Mouse (Mus musculus) gastrocnemius, adult 2 months (tissue): ENCODE measurements around the gene Shq1. TPM values are rescaled to one million over a fixed set of nuclear protein-coding genes. Genes with fewer than 3 reads are reported as not detected.

ENCODE experiments used
- DNase-seq: peaks from one replicate; pipeline ENCODE4 v3.0.0; 2022
- H3K27ac ChIP-seq: fragments of 200-600 bp; 2 replicates; pipeline ENCODE4 v1.8.1; 2022; ENCODE audit warnings: mild to moderate bottlenecking
- H3K4me3 ChIP-seq: fragments of 200-600 bp; 2 replicates; pipeline ENCODE4 v1.8.1; 2022; ENCODE audit warnings: mild to moderate bottlenecking, moderate library complexity
- CTCF ChIP-seq: fragments of 200-600 bp; IDR thresholded peaks from 2 replicates; pipeline ENCODE4 v1.8.1; 2022; ENCODE audit warnings: antibody characterized with exemption, mild to moderate bottlenecking, moderate library complexity
- intact Hi-C: fragments of 180-260 bp; cut with DNase I; formaldehyde crosslinking; loops from one replicate; pipeline ENCODE4 v1.15.1; 2025
- total RNA-seq, 2 experiments: library from RNA; stranded (reverse); gene quantifications; 2 replicates each; pipeline ENCODE4 v1.2.3; 2021

Gene Shq1
- total RNA-seq, 2 experiments from 2014 or later: 1.9 TPM

DNA sequence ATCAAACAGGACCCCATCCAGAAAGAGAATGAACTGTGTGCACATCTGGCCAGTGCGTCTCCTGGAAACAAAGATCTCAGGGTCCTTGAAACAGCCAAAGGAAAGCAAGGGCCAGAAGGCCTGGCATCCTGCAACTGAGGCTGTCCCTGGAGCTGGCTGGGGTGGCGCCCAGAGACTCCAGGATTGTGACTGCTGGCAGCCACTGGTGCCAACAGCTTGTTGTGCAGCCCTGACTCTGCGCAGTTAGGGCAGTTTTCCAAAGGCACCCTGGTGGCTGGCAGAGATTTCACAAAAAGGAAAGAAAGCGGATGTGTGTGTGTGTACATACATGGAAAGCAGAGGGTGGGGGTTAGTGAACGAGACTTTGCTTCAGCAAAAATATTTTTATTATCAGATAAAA, 10.6 kb downstream of the Shq1 start:
- intact Hi-C loops: no loop called here
- peak overlapping the region; percentile 21 for H3K4me3 ChIP-seq
- TF ChIP-seq CTCF: peak; percentile 45
- no peak overlapping the region for H3K27ac ChIP-seq
- peak; percentile 86 for DNase-seq

DNA sequence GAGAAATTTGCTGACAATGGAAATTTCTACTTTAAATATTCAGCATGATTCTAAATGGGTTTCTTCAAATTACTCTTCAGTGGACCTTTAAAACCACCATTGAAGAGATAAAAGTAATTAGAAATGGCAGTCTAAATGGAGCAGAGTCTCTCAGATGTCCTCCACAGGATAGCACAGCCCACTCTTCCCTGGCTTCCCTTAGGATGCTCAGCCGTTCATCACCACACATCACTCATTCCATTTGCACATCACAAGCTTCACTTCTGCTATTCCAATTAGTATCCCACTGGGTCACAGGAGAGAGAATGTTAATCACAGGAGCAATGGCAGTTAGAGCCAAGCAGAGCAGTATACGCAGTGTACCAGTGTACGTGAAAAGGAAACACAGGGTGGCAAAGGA, 18.4 kb downstream of the Shq1 start:
- no peak for DNase-seq
- TF ChIP-seq CTCF: no peak
- no peak overlapping the region for H3K27ac ChIP-seq
- no peak overlapping the region for H3K4me3 ChIP-seq
- intact Hi-C loops: no loop called here

DNA sequence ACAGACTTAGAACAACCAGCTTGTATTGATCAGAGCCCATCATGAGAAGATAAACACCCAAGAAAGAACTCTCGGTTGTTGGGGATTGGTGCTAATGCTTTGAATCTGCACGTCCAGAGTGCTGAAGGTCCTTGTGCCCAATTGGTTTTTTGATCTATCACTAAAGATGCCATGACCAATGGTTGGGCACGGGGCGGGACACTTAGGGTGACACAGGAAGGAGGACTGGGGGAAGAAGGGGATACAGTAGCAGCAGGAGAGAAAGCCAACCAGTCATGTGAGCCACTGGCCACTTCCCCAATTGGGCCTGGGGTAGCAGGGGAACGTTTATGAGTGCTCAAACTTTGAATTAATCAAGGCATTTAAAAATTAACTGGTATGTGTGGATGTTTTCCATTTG, 23.8 kb downstream of the Shq1 start:
- no peak for DNase-seq
- Histone ChIP-seq H3K27ac (no peak overlapping the region), H3K4me3 (no peak overlapping the region)
- TF ChIP-seq CTCF: no peak
- intact Hi-C loops: loop anchor here (10.0 kb wide), 2 partner anchors 742 to 842 kb away; no protein-coding TSS in a partner anchor

DNA sequence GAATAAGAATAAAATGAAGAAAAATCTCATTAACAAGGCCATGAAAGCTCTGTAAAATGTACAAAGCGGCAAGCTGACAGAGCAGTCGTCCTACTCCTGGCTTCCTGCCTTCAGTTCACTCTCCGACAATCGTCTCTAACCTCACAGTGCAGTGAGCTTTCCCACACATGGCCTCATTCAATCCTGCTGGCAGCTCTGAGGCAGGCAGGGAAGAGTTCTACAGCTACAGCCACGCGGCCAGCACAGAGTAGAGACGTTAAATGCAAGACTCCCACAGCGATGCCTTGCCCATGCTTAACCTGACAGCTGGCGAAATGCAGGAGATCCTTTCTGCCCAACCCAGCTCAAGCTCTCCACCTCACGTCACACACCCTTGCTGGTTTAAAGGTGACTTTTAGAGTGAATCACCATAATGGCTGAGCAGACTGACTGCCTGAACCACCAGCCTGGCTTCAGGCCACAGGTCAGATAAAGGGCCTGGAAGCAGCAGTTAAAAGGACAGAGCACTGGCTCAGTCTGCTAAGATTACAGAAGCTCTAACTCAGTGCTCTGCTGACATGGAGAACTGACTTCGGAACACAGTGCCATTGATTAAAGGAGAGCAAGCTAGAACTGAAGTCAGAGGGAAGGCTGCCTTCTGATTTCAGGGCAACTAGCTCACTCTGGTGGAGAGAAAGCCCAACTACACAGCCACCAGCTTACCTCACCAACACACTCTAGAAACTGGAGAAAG, 25.3 kb downstream of the Shq1 start:
- intact Hi-C loops: loop anchor here (2.0 to 10.0 kb wide), 3 partner anchors 35 to 841 kb away; no protein-coding TSS in a partner anchor
- Histone ChIP-seq H3K4me3 (peak overlapping the region; percentile 52), H3K27ac (no peak overlapping the region; the same call in 1 of the 2 replicates)
- peak; percentile 35 for DNase-seq
- TF ChIP-seq CTCF: peak; percentile 80

DNA sequence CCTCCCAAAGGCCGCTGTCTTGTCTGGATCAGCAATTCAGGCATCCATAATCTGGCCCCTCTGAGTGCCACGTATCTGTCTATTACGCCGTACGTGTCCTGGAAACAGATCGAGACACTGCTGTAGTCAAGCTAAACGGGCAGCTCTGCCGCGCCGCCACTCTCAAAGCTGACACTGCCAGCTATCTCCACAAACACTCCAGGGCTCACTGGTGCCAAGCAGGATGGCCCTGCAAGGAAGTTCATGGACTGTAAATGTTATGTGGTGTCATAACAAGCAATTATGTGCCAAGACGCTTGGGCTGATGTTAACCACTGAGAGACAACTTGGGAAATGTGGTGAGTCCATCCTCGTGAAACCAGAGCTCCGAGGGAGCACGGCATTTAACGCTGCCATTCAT, 26.3 kb downstream of the Shq1 start:
- intact Hi-C loops: loop anchor here (2.0 to 10.0 kb wide), 3 partner anchors 34 to 840 kb away; no protein-coding TSS in a partner anchor
- H3K27ac ChIP-seq: no peak overlapping the region
- TF ChIP-seq CTCF: no peak
- peak overlapping the region; percentile 15 for H3K4me3 ChIP-seq
- peak; percentile 45 for DNase-seq

DNA sequence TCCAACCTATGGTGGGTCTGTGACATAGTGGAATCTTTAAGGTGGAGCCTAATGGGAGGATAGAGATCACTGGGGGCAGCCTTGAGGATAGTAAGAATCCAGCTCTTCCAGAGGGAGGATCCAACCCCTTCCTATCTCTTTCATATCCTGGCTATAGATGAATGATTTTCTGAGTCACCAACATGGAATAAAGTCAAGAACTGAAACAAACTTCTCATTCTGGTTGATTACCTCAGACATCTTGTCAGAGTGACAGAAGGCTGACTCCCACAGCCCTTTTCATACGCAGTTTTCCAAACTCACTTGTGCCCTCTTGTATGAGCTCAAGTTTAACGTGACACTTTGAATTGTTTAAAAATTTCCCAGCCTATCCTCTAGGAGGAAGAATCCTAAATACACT, 28.2 kb downstream of the Shq1 start:
- no peak for TF ChIP-seq CTCF
- DNase-seq: no peak
- Histone ChIP-seq H3K4me3 (no peak overlapping the region), H3K27ac (no peak overlapping the region)
- intact Hi-C loops: loop anchor here (10.0 kb wide), 2 partner anchors 738 to 838 kb away; no protein-coding TSS in a partner anchor

DNA sequence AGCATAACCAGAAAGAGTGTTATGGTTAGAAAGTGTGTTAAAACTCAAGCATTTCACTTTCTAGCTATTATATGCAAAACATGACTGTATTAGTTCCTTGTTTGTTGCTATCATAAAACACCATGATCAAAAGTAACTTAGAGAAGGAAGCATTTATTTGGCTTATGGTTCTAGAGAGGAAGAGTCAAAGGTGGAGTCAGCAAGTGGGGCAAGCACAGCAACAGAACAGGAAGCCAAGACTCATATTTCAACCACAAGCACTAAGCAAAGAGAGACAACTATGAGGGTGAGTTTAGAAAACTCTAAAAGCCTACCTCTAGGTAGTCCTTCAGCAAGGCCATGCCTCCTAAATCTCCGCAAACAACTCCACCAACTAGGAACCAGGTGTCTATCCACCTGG, 30.4 kb downstream of the Shq1 start:
- Histone ChIP-seq H3K27ac (no peak overlapping the region), H3K4me3 (no peak overlapping the region)
- no peak for TF ChIP-seq CTCF
- no peak for DNase-seq
- intact Hi-C loops: loop anchor here (10.0 kb wide), 2 partner anchors 736 to 836 kb away; no protein-coding TSS in a partner anchor

DNA sequence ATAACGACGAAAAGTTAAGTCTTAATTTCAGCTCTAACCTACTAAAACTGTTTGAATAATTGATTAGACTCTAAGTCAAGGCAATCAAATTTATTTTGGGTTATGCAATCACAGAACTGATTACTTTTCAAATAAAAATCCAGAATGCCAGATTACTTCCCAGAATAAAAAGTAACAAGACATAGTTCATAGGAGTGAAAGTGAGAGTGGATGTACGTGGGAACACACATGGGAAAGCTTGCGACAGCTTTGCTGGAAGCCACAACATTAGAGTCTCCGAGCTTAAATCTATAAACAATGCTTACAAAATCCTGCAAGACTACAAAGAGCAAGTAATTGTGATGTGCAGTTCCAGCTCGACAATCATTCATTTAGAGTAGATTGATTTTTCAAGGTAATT, 41.9 kb downstream of the Shq1 start:
- Histone ChIP-seq H3K4me3 (no peak overlapping the region), H3K27ac (no peak overlapping the region)
- no peak for DNase-seq
- no peak for TF ChIP-seq CTCF
- intact Hi-C loops: no loop called here

DNA sequence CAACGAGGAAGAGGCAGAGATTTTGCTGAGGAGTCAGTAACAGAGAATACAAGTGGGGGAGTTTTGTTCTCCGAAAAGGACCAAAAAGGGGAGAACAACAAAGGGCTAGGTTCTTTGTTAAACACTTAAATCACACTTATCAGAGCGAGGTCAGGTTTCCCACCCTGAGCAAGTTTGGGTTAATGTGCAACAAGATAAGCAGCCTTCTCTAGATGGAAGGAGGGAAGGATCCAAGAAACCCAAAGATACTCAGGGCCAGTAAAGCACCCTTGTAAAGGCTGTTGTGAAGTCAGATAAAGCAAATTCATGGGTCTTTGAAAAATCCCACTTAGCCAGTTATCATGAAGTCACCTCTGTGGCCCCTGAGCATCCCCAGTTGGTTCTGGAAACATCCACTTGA, 42.7 kb downstream of the Shq1 start:
- H3K27ac ChIP-seq: no peak overlapping the region
- no peak for TF ChIP-seq CTCF
- intact Hi-C loops: no loop called here
- no peak overlapping the region for H3K4me3 ChIP-seq
- no peak for DNase-seq

DNA sequence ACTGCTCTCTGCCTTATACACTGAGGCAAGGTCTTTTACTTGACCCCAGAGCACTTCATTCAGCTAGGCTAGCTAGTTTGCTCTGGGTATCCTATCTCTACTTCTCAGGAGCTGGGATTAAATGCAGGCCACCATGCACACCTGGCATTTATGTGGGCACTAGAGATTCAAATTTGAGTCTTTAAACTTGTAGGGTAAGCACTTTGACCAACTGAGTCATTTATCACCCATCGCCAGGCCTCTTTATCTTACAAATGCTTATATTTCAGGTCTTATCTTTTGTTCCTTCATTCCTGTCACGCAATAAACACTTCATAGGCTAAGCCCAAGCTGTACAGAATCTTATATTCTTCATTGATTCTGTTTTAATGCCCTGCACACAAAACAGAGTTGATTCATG, 47.0 kb downstream of the Shq1 start:
- no peak for DNase-seq
- intact Hi-C loops: no loop called here
- TF ChIP-seq CTCF: no peak
- H3K4me3 ChIP-seq: no peak overlapping the region
- no peak overlapping the region for H3K27ac ChIP-seq

DNA sequence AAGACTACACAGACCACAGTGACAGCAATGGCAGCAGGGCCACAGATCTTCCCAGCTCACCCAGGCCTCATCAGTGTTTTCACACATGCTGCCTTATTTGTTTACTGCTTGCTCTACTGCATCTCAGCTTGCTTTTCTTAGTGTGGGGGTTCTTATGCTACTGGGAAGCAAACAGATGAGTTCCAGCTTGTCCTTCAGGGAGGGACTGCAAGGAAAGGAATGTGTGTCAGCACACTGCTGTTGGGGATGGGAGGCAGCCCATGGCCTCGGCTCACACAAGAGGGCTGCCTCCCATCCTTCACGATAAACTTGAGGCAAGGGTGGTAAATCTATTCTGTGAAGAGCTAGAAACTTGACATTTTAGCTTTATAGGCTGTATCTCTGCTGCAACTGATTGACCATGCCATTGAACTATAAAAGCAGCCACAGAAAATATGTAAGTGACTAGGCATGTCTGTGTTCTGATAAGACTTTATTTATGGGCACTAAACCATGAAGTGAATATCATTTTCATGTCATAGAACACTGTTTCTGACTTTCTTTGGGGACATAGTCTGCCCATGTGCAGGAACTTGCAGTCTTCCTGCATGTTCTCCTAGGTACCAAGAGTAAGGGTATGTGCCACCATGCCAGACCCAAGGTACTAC, 48.0 kb downstream of the Shq1 start:
- no peak for TF ChIP-seq CTCF
- DNase-seq: no peak
- intact Hi-C loops: no loop called here
- Histone ChIP-seq H3K4me3 (no peak overlapping the region), H3K27ac (no peak overlapping the region)

DNA sequence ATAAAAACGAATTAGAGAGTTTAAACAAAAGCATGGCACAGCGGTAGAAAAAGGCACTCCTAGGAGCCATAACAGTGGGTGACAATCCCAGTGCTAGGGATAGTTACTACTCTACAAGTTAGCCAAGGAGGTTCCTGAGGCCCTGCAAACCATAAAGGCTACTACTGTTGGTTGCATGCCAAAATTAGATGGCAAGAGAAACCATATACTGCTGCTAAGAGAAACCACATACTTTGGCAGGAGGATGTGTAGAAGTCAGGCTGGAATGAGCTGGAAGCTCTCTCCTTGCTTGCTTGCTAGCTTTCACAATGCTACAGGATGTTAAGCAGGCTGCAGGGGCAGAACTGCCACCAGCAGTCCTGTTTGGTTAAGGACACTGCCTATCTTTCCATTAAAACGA, 50.5 kb downstream of the Shq1 start:
- H3K27ac ChIP-seq: no peak overlapping the region
- intact Hi-C loops: no loop called here
- no peak overlapping the region for H3K4me3 ChIP-seq
- no peak for TF ChIP-seq CTCF
- no peak for DNase-seq

DNA sequence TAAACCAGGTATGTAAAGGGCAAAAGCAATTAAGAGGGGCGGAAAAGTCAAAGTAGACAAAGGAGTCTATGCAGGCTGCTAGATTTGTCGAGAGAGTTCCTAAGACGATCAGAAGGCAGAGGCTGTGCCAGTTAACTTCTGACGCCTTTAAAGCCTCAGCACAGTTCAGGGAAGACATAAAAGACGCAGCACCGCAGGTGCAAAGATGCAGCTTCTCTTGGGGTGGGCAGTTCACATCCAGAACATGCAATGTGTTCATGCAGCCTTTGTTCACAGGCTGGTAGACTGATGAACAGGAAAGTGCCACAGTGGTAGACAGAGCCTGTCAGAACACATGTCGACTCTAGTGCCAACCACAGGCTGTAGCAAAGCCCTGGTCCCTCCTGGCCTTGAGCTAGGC, 51.6 kb downstream of the Shq1 start:
- DNase-seq: no peak
- H3K27ac ChIP-seq: no peak overlapping the region
- intact Hi-C loops: no loop called here

More for the DNA sequence above, 51.6 kb downstream of the Shq1 start:
- H3K4me3 ChIP-seq: no peak overlapping the region
- no peak for TF ChIP-seq CTCF
